Mouse (Mus musculus): ENCODE measurements around the gene Sipa1l1.

Gene Sipa1l1

GRCm38 (mm10) chr12:82382932-82383331, 213.8 kb downstream of the Sipa1l1 start:
- no peak for DNase-seq (ENCODE audit: low read depth, low spot score)

GRCm38 (mm10) chr12:82384719-82385118, 215.6 kb downstream of the Sipa1l1 start:
- DNase-seq (ENCODE audit: low read depth, low spot score): no peak

GRCm38 (mm10) chr12:82387042-82387441, 217.9 kb downstream of the Sipa1l1 start:
- DNase-seq (ENCODE audit: low read depth, low spot score): no peak

- no peak for DNase-seq (ENCODE audit: low read depth, low spot score)
Observed at GRCm38 (mm10) chr12:82387647-82388046, 218.5 kb downstream of the Sipa1l1 start.

- no peak for DNase-seq (ENCODE audit: low read depth, low spot score)
Observed at GRCm38 (mm10) chr12:82388144-82388543, 219.0 kb downstream of the Sipa1l1 start.

- DNase-seq (ENCODE audit: low read depth, low spot score): no peak
Observed at GRCm38 (mm10) chr12:82394118-82394861, 225.2 kb downstream of the Sipa1l1 start.

GRCm38 (mm10) chr12:82395194-82395593, 226.1 kb downstream of the Sipa1l1 start:
- DNase-seq (ENCODE audit: low read depth, low spot score): no peak

- DNase-seq (ENCODE audit: low read depth, low spot score): no peak
Observed at GRCm38 (mm10) chr12:82397193-82397592, 228.1 kb downstream of the Sipa1l1 start.

- no peak for DNase-seq (ENCODE audit: low read depth, low spot score)
Observed at GRCm38 (mm10) chr12:82397751-82398150, 228.6 kb downstream of the Sipa1l1 start.

GRCm38 (mm10) chr12:82398926-82399325, 229.8 kb downstream of the Sipa1l1 start:
- DNase-seq (ENCODE audit: low read depth, low spot score): no peak

GRCm38 (mm10) chr12:82399971-82400720, 231.0 kb downstream of the Sipa1l1 start:
- DNase-seq (ENCODE audit: low read depth, low spot score): no peak

GRCm38 (mm10) chr12:82400783-82401182, 231.7 kb downstream of the Sipa1l1 start:
- no peak for DNase-seq (ENCODE audit: low read depth, low spot score)

GRCm38 (mm10) chr12:82401440-82401839, 232.3 kb downstream of the Sipa1l1 start:
- DNase-seq (ENCODE audit: low read depth, low spot score): no peak

- peak; percentile 63 for DNase-seq (ENCODE audit: low read depth, low spot score)
Observed at GRCm38 (mm10) chr12:82402635-82403034, 233.5 kb downstream of the Sipa1l1 start.

GRCm38 (mm10) chr12:82407531-82408255, 238.6 kb downstream of the Sipa1l1 start:
- DNase-seq (ENCODE audit: low read depth, low spot score): no peak

GRCm38 (mm10) chr12:82408486-82408885, 239.4 kb downstream of the Sipa1l1 start:
- no peak for DNase-seq (ENCODE audit: low read depth, low spot score)

GRCm38 (mm10) chr12:82409686-82410472, 240.8 kb downstream of the Sipa1l1 start:
- DNase-seq (ENCODE audit: low read depth, low spot score): no peak

- DNase-seq (ENCODE audit: low read depth, low spot score): no peak
Observed at GRCm38 (mm10) chr12:82412291-82413032, 243.3 kb downstream of the Sipa1l1 start.

- no peak for DNase-seq (ENCODE audit: low read depth, low spot score)
Observed at GRCm38 (mm10) chr12:82415690-82416364, 246.7 kb downstream of the Sipa1l1 start.

- DNase-seq (ENCODE audit: low read depth, low spot score): no peak
Observed at GRCm38 (mm10) chr12:82419027-82419426, 249.9 kb downstream of the Sipa1l1 start.
